Mouse (Mus musculus) c-Kit-positive CD71-positive TER-119-negative erythroid progenitor cells, embryonic 14.5 days (primary cell): ENCODE results near the gene Chst11.
A peak's percentile ranks its signal among the peaks of the same experiment; 100 is the strongest.

Experiments used
- DNase-seq: peaks from one replicate; pipeline ENCODE4 v3.0.0-alpha.2; 2013; ENCODE audit warnings: low read depth

Gene Chst11

DNA sequence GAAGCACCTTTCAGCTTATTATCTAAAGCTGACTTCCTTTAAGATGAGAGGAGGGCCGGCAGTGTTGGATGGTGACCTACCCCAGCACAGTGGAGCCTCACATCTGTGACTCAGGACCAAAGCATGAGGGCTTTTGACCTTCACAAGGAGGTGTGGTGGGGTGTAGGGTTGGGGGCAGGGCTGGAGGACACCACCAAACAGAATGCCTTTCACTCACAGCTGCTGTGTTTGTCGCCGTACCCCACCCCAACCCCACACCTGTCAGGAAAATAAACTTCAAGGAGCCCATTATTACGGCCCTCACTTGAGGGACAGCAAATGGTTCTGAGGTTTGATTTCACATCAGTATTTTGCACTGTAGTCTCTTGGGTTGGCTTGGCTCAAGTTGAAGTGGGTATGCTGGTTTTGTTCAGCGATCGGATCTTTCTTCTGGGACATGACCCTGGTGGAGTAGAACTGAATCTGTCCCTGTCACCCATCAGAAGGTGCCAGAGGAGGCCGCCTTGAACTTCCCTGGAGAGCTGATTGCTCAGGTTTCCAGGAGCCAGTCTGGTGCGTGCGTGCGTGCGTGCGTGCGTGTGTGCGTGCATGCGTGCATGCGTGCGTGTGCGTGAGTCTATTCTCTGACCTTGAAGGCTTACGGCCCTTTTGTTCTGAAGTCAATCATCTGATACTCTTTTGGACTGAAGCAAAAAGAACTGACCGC is 51.2 kb downstream of the Chst11 start:
- DNase-seq, result no peak

DNA sequence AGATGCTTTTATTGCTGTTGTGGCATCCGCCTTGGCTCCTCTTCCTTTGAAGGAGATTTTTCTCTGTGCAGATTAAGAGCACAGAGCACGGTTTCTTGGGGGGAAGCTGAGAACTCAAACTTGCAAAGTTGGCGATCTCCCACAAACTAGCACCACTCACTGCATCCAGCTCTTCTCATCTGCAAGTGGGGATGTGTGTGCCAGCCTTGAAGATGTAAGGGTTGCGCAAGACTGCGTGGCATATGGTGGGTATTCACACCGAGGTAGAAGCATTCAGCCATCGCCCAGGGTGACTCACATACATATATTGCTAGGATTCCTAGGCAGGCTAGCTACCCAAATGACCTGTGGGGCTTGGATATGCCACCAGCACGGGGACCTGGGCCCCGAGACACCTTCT is 52.9 kb downstream of the Chst11 start:
- DNase-seq, result no peak

DNA sequence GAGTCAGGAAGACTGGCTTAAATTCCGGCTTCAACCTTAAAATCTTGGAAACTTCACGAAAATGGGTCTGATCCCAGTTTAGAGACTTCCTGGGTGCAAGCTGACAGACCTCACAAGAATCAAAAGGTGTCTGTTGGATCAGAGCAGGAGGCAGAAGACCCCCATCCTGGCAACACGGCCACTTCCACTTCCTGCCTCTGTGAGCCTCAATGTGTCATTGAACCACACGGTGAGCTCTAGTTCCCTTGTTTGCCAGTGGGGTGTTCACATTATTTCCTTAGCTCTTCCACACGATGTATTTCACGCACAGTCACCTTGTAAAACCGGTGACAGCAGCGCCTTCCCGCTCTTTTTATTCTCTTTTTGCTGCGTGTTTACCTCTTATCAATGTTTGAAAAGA is 54.1 kb downstream of the Chst11 start:
- no peak for DNase-seq

DNA sequence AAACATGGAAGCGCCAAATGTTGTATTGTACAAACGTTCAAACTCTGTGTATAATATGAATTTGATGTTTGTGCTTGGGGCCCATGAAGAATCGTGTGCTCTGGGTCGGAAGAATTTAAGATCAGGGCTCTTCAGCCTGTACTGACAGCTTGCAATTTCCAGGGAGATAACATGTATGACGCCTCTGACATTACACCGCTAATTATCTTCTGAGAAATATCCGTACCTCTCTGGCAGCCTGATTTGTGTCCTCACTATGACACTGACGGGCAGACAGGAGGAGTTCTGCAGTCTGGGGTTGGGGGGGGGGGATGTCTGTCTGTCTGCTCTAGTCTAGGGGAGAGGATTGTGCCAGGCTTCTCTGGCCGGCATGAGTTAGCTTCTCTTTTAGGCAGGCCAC is 56.6 kb downstream of the Chst11 start:
- no peak for DNase-seq

- no peak for DNase-seq
Observed at GRCm38 (mm10) chr10:83042613-83043477, 57.5 kb downstream of the Chst11 start.

GRCm38 (mm10) chr10:83043478-83044259 is 58.4 kb downstream of the Chst11 start:
- no peak for DNase-seq

- no peak for DNase-seq
Observed at GRCm38 (mm10) chr10:83049174-83049780, 64.0 kb downstream of the Chst11 start.

DNA sequence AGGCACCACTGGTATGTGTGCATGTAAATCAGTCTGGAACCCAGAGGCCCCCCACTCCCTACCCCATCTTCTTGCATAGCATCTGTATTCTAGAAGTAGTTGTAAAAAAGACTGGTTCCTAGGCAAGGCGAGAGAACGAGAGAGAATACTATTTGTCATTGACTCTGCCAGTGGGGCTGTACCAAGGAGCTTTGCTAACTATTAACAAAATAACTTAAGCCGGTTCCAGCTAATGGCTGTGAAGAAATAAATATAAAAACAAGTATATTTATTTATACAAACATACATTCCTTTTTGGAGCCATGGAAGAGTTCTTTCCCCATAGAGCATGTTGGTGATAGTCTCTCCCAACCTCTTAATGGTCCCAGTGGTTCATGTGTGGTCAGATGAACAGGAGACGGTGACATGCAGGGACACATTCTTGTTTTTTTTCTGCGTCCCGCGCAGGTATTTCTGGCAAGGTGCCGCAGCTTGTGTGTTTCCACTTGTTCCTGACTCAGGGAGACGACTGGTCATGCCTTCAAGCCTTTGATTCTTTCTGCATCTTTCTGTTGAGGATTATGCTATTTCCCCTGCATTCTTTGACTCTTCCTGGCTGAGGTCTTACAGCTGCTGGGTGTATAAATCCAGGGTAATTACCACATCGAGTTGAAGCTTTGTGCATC is 68.7 kb downstream of the Chst11 start:
- DNase-seq, result no peak

DNA sequence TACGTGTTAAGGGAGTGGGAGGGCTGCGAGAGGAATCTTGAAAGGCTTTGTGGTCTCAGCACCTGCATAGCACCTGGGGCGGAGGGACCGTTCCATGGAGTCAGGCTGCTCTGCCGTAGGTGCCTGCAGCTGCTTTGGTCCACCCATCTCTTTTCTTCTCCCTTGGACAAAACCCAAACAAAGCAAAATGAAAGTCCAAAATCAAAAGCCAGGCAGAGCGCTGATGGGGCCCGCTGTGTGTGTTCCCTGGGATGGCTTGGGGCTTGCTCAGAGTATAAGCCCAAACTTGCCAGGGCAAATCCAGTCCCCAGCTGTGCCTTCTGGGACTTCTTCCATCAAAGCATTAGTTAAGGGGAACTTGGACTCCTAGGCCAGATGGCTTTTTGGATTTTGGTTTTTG is 71.0 kb downstream of the Chst11 start:
- DNase-seq, result no peak

- no peak for DNase-seq
Observed at GRCm38 (mm10) chr10:83056866-83057265, 71.6 kb downstream of the Chst11 start.

GRCm38 (mm10) chr10:83060066-83060782 is 74.9 kb downstream of the Chst11 start:
- DNase-seq, result no peak

DNA sequence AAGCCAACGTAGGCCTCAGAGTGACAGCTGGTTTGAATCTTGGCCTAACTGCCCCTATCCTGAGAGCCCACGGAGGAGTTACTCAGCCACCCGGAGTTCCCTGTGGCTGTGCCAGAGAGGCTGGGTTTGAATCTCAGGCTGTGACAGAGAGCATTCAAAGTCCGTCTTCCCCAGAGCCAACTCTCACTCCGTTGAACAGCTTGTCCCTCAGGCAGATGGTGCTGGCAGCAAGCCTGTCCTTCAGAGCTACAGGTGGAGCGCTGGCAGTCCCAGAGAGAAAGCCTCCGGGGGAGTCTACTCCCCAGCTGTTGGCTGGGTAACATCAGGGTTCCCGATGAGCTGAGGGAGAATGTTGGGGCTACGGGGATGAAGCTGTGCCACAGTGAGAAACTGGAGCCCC is 77.0 kb downstream of the Chst11 start:
- no peak for DNase-seq

DNA sequence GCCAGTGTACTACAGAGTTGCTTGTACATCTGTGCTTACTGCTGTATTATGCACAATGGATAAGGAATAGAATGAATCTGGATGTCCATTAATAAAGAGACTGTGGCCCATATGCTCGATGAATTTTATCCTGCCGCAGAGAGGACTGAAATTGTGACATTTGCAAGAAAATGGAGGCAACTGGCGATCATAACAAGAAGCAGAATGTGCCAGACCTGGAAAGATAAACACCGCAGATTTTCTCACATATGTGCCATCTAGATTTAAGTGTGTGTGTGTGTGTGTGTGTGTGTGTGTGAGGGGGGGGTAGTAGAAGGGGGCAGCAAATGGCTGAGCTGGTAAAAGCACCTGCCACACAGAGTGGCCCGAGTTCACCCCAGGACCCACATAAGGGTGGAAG is 79.5 kb downstream of the Chst11 start:
- no peak for DNase-seq

DNA sequence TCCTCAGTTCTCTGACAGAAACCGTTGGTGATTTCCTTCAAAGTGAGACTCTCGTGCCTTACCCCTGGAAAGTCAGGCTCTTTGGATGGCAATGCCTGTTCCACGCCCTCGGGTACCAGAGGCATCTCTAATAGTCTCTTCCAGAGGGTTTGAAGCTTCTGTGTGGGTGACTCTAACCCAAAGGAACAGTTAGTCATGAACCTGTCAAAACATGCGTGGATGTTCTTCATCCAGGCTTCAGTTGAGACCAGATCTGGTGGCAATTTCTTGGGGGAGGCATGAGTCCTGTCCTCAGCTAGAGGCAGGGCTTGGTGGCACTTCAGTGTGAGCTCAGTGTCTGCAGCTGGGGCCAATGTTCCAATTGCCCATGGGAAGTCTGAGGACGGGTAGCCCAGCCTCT is 80.9 kb downstream of the Chst11 start:
- no peak for DNase-seq

- DNase-seq, result no peak
Observed at GRCm38 (mm10) chr10:83067305-83067704, 82.0 kb downstream of the Chst11 start.

DNA sequence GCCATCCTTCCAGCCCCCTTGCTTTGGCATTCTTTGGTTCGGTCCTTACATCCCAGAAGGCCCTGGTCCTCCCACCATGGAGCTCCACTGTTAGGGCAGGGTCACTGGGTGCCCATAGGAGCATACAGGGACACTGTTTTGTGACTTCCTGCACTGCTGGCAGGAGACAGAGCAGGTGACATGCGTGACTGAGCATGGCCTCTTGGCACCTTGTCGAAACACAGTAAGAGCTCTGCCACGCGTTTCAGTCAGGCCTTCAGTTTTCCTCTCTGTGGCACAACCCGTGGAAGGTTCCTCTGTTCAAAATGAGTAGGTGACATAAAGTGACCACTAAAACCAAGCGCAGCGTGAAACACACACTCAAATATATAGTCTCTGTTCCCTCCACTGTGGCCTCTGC is 83.2 kb downstream of the Chst11 start:
- no peak for DNase-seq

- no peak for DNase-seq
Observed at GRCm38 (mm10) chr10:83069791-83070190, 84.5 kb downstream of the Chst11 start.

GRCm38 (mm10) chr10:83071785-83072580 is 86.7 kb downstream of the Chst11 start:
- no peak for DNase-seq

DNA sequence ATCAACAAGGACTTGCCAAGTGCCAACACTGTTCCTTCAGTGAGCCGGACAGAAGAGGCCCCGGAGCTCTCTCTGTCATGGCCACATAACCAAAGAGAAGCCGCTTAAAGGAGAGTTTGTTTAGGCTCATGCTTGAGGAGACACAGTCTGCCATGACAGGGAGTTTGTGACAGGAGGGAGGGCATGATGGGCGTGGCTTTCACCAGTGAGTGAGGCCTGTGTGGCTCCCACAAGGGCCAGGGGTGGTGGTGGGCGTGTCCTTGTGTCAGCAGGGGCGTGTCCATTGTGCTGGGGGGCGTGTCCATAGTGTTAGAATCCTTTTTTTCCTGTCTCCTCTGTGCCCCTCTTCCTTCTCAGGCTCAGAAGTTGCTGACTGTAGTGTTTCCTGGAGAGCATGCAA is 87.8 kb downstream of the Chst11 start:
- peak; percentile 66 for DNase-seq

DNA sequence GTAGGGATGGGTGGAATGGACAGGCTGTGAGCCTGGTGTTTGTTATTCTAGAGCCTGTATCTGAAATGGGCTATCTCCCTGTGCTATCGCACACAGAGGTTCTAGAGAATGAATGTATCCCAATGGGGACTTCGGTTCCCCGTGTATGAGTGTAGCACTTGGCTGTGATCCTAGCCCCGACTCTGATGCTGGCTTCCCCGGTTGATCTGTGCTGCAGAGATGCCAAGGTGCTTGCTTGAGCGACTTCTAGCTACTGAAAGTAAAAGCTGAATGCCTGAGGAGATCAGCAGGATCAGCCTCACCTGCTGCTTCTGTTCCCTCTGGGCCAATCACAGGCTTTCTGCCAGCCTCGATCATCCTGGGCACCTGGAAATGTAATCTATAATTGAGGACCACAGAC is 91.5 kb downstream of the Chst11 start:
- DNase-seq, result no peak
